Mouse (Mus musculus): ENCODE measurements around the gene Slc4a8. TPM values are rescaled to one million over a fixed set of nuclear protein-coding genes. Genes with fewer than 3 reads are reported as not detected.
A peak's percentile ranks its signal among the peaks of the same experiment; 100 is the strongest.

Slc4a8 gene
- polyA plus RNA-seq, 1 experiment, result 30.1 TPM

DNA sequence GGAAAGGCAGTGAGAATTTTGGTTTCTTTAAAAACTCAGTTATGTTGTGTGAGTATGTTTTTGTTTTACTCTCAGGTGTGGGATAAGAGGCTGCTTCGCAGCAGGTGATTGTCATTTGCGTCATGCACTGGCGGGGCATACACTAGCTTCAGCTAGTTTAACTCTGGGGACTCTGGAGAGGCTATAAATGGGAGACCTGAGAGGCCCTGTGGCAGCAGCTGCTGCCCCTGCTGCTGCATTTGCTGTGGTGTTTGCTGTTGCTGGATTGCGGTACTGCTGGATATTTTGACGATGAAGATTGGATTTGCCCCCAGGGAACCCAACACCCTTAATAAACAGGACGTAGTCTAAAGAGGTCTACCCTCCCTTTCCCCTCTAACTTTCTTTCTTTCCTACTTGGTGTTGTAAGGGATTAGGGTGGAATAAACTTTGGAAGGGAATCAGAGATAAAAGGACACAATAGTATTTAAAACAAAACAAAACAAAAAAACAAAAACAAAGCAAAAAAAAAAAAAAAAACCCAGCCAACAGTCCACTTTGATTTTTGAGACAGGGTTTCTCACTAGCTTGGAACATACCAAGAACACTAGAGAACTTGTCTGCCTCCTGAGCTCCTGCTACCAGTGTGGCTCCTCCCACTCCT lies 14.9 kb upstream of the Slc4a8 start:
- TF ChIP-seq CTCF (IDR thresholded peaks at IDR 0.05; ENCODE audit: borderline replicate concordance, insufficient read depth, low read depth, low read length) (no peak), POLR2A (IDR thresholded peaks at IDR 0.05; ENCODE audit: borderline replicate concordance, insufficient read depth, low read length) (no peak)
- no peak for DNase-seq
- H3K4me1 ChIP-seq (ENCODE audit: control insufficient read depth, insufficient read depth, low read length), result no peaks in the 10 kb centered on the region
- H3K27me3 ChIP-seq (ENCODE audit: control insufficient read depth, insufficient read depth, low read length), result no peaks in the 10 kb centered on the region
- H3K27ac ChIP-seq (ENCODE audit: insufficient read depth, low read length), result no peak overlapping the region
- H3K4me3 ChIP-seq (replicated peaks; ENCODE audit: insufficient read depth, low read depth, low read length), result peak overlapping the region; percentile 23
- WGBS, result 41% methylated on average over 6 of the region's 6 CpGs

DNA sequence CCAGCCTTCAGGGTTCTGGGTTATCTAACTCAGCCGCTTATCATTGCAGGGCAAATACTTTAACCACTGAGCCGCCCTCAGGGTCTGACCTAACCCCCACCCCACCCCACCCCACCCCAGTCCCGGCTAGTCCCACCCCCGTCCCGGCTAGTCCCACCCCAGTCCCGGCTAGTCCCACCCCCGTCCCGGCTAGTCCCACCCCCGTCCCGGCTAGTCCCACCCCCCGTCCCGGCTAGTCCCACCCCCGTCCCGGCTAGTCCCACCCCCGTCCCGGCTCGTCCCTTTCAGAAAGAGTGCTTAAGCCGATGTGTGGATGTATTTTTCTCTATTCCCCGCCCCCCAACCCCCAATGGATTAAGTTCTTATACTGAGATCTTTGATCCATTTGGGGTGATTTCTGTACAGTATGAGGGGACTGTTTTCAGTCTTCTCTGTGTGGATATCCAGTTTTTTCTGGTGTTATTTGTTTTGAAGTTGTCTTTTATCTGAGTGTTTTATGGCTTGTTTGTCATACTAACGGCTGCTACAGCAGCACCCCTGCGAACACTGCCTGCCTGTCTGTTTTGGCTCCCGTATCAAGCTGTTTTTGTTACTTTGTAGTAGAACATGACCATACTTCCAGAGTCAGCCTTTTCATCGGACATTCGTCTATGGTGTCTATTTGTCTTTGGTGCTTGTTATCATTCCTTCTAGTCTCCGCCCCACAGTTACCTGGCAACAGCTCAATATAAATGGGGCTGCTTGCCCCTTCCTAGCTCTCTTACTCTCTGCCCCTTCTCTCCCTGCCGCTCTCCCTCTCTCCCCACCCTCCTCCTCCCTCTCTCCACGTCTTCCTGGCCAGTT lies 14.2 kb upstream of the Slc4a8 start:
- Histone ChIP-seq H3K4me1 (ENCODE audit: control insufficient read depth, insufficient read depth, low read length) (no peaks in the 10 kb centered on the region), H3K27me3 (ENCODE audit: control insufficient read depth, insufficient read depth, low read length) (no peaks in the 10 kb centered on the region), H3K27ac (ENCODE audit: insufficient read depth, low read length) (no peak overlapping the region), H3K4me3 (replicated peaks; ENCODE audit: insufficient read depth, low read depth, low read length) (peak overlapping the region; percentile 23)
- 4% methylated on average over 27 of the region's 27 CpGs for WGBS
- TF ChIP-seq POLR2A (IDR thresholded peaks at IDR 0.05; ENCODE audit: borderline replicate concordance, insufficient read depth, low read length), result no peak
- DNase-seq, result no peak

- H3K4me3 ChIP-seq (replicated peaks; ENCODE audit: insufficient read depth, low read depth, low read length), result no peak overlapping the region
- H3K27ac ChIP-seq (ENCODE audit: insufficient read depth, low read length), result no peak overlapping the region
- WGBS, result 88% methylated on average over 3 of the region's 3 CpGs
- DNase-seq, result no peak
- TF ChIP-seq POLR2A (IDR thresholded peaks at IDR 0.05; ENCODE audit: borderline replicate concordance, insufficient read depth, low read length) (no peak), CTCF (IDR thresholded peaks at IDR 0.05; ENCODE audit: borderline replicate concordance, insufficient read depth, low read depth, low read length) (no peak)
- no peaks in the 10 kb centered on the region for H3K27me3 ChIP-seq (ENCODE audit: control insufficient read depth, insufficient read depth, low read length)
- H3K4me1 ChIP-seq (ENCODE audit: control insufficient read depth, insufficient read depth, low read length), result no peaks in the 10 kb centered on the region
Observed at GRCm38 (mm10) chr15:100748584-100748983, 13.0 kb upstream of the Slc4a8 start.

- no peak overlapping the region for H3K4me3 ChIP-seq (replicated peaks; ENCODE audit: insufficient read depth, low read depth, low read length)
- TF ChIP-seq CTCF (IDR thresholded peaks at IDR 0.05; ENCODE audit: borderline replicate concordance, insufficient read depth, low read depth, low read length) (no peak), POLR2A (IDR thresholded peaks at IDR 0.05; ENCODE audit: borderline replicate concordance, insufficient read depth, low read length) (no peak)
- WGBS, result 86% methylated on average over 10 of the region's 10 CpGs
- H3K27ac ChIP-seq (ENCODE audit: insufficient read depth, low read length), result no peak overlapping the region
- H3K27me3 ChIP-seq (ENCODE audit: control insufficient read depth, insufficient read depth, low read length), result no peaks in the 10 kb centered on the region
- H3K4me1 ChIP-seq (ENCODE audit: control insufficient read depth, insufficient read depth, low read length), result no peaks in the 10 kb centered on the region
- no peak for DNase-seq
Observed at GRCm38 (mm10) chr15:100749751-100750538, 11.6 kb upstream of the Slc4a8 start.

DNA sequence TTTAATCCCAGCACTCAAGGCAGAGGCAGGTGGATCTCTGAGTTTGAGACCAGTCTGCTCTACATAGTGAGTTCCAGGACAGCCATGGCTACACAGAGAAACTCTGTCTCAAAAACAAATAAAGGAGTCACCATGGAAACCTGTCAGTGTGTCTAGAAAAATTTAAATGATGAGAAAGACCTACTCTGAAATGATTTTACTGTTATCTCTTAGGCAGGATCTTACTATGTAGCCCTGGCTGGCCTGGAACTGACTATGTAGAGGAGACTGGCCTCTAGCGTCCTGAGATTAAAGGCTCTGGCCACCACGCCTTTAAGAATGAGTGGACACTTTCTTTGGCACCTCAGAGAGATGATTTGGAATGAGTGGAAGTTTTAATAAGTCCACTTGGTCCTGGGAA lies 9.1 kb upstream of the Slc4a8 start:
- no peak overlapping the region for H3K4me3 ChIP-seq (replicated peaks; ENCODE audit: insufficient read depth, low read depth, low read length)
- no peaks in the 10 kb centered on the region for H3K4me1 ChIP-seq (ENCODE audit: control insufficient read depth, insufficient read depth, low read length)
- TF ChIP-seq POLR2A (IDR thresholded peaks at IDR 0.05; ENCODE audit: borderline replicate concordance, insufficient read depth, low read length), result no peak
- no peak for TF ChIP-seq CTCF (IDR thresholded peaks at IDR 0.05; ENCODE audit: borderline replicate concordance, insufficient read depth, low read depth, low read length)
- no peak for DNase-seq
- H3K27ac ChIP-seq (ENCODE audit: insufficient read depth, low read length), result no peak overlapping the region
- H3K27me3 ChIP-seq (ENCODE audit: control insufficient read depth, insufficient read depth, low read length), result no peaks in the 10 kb centered on the region
- WGBS, result 78% methylated on average over 2 of the region's 2 CpGs

DNA sequence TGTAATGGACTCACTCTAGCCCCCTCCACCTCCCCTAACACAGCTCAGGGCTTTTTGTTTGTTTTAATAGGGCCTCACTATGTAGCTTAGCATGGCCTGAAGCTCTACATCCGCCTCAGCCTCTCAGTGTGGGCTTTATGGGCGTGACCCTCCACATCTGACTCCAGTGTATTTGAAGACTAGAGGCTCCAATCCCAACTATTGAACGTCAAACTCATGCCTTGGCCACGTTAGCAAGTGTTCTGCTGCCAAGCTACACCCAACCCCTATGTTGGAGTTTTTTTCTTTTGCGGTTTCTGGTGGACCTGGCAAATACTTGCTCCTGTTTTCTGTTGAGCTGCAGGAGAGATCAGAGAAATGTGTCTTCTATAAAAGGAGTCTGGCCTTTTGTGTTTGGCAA lies 8.5 kb upstream of the Slc4a8 start:
- no peak overlapping the region for H3K27ac ChIP-seq (ENCODE audit: insufficient read depth, low read length)
- no peak overlapping the region for H3K4me3 ChIP-seq (replicated peaks; ENCODE audit: insufficient read depth, low read depth, low read length)
- TF ChIP-seq POLR2A (IDR thresholded peaks at IDR 0.05; ENCODE audit: borderline replicate concordance, insufficient read depth, low read length) (no peak), CTCF (IDR thresholded peaks at IDR 0.05; ENCODE audit: borderline replicate concordance, insufficient read depth, low read depth, low read length) (no peak)
- no peaks in the 10 kb centered on the region for H3K27me3 ChIP-seq (ENCODE audit: control insufficient read depth, insufficient read depth, low read length)
- DNase-seq, result no peak
- H3K4me1 ChIP-seq (ENCODE audit: control insufficient read depth, insufficient read depth, low read length), result peaks cover 2% of the 10 kb centered on the region; the same call in 1 of the 2 replicates
- WGBS, result 55% methylated on average over 5 of the region's 5 CpGs

DNA sequence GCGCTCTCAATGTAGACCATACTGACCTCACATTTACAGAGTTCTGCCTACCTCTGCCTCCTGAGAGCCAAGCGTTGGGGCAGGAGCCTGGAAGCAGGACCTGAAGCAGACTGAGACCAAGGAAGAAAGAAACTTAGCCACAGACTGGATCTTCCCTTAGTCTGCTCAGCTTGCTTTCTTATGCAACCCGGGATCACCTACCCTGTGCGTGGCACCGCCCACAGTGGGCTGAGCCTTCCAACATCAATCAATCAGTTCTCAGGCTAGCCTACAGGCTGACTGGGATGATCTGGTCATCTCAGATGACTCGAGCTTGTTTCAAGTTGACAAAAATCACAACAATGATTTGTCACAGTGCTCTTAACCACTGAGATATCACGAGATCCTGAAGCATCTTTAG lies 7.5 kb upstream of the Slc4a8 start:
- no peak for DNase-seq
- TF ChIP-seq CTCF (IDR thresholded peaks at IDR 0.05; ENCODE audit: borderline replicate concordance, insufficient read depth, low read depth, low read length), result no peak
- Histone ChIP-seq H3K27me3 (ENCODE audit: control insufficient read depth, insufficient read depth, low read length) (no peaks in the 10 kb centered on the region), H3K4me1 (ENCODE audit: control insufficient read depth, insufficient read depth, low read length) (peaks cover 2% of the 10 kb centered on the region; the same call in 1 of the 2 replicates), H3K27ac (ENCODE audit: insufficient read depth, low read length) (no peak overlapping the region), H3K4me3 (replicated peaks; ENCODE audit: insufficient read depth, low read depth, low read length) (no peak overlapping the region)
- 71% methylated on average over 7 of the region's 7 CpGs for WGBS
